Comparison of ENCODE assay signal across 11 mouse cellular contexts in the genomic region with DNA sequence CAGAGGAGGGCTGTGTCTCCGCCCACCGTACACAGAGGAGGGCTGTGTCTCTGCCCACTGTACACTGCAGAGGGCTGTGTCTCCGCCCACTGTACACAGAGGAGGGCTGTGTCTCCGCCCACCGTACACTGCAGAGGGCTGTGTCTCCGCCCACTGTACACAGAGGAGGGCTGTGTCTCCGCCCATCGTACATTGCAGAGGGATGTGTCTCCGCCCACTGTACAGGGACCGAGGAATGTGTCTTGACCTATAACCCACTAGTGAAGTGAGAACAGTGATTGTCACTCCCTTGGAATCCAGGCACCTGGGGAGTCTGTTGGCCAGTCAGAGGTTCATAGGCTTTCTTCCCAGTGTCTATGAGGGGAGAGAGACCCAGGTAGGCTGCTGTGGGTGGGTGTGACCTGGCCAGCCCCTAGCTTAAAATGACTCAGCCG. TPM values are rescaled to one million over a fixed set of nuclear protein-coding genes. Genes with fewer than 3 reads are reported as not detected.
DNase-seq lines count a peak whose midpoint lies in the region; ATAC-seq and TF ChIP-seq lines count a peak whose summit lies in the region.
"Had no signal": no experiment of that assay in that cellular context is flagged by ENCODE, and none has a peak within 500 bp of the region (broad histone marks: within the 10 kb centered on the region; RNA-seq: fewer than 3 reads in every experiment).

No protein-coding gene starts in this region.

- TF ChIP-seq CTCF in spleen, adult 2 months (IDR thresholded peaks at IDR 0.05; ENCODE audit: extremely low read depth, insufficient read depth, insufficient read length, insufficient replicate concordance) = no peak
- no peak for TF ChIP-seq CTCF in intestine, postnatal 0 days (IDR thresholded peaks at IDR 0.05; ENCODE audit: low read depth)
- no peak for TF ChIP-seq CTCF in forebrain, postnatal 0 days (IDR thresholded peaks at IDR 0.05; ENCODE audit: low read depth)

- H3K4me3 ChIP-seq in spleen, adult 2 months (ENCODE audit: extremely low read depth, insufficient read depth, insufficient read length) = no peak overlapping the region
- H3K4me3 ChIP-seq in intestine, postnatal 0 days (ENCODE audit: low read depth, low read length) = no peak overlapping the region
- no peak overlapping the region for H3K4me3 ChIP-seq in stomach, embryonic 16.5 days (replicated peaks; ENCODE audit: low read length)
- no peak overlapping the region for H3K4me3 ChIP-seq in forebrain, postnatal 0 days (ENCODE audit: low read depth, low read length)
- H3K4me3 ChIP-seq: embryonic facial prominence, embryonic 10.5 days; limb, embryonic 13.5 days had no signal

- no peak overlapping the region for H3K4me2 ChIP-seq in intestine, postnatal 0 days (replicated peaks; ENCODE audit: low read depth)
- no peak overlapping the region for H3K4me2 ChIP-seq in stomach, embryonic 16.5 days (ENCODE audit: low read depth, low read length)
- H3K4me2 ChIP-seq in forebrain, postnatal 0 days (ENCODE audit: low read depth) = no peak overlapping the region
- H3K4me2 ChIP-seq: limb, embryonic 13.5 days had no signal

- no peak for TF ChIP-seq POLR2A in spleen, adult 2 months (IDR thresholded peaks at IDR 0.05; ENCODE audit: low read depth, low read length)

- peak; percentile 67 for DNase-seq in CD4-positive, CD25-positive, alpha-beta regulatory T cell, adult 2 months (ENCODE audit: low read depth, low spot score)
- peak in 1 of 2 experiments; percentile 4 for DNase-seq in spleen, adult 2 months (ENCODE audit: low read depth in 1 of 2, low spot score in 2 of 2)
- no peak for DNase-seq in spleen, postnatal 14 days (ENCODE audit: low spot score in 2 of 2)
- no peak for DNase-seq in adrenal gland, postnatal 4 days (ENCODE audit: low spot score in 2 of 2)
- no peak for DNase-seq in forebrain, postnatal 0 days
- DNase-seq: kidney, postnatal 14 days had no signal

- no peaks in the 10 kb centered on the region for H3K9me3 ChIP-seq in intestine, postnatal 0 days (ENCODE audit: control insufficient read depth)
- H3K9me3 ChIP-seq in stomach, embryonic 16.5 days (replicated peaks; ENCODE audit: control insufficient read depth, low read length) = no peaks in the 10 kb centered on the region
- H3K9me3 ChIP-seq in forebrain, postnatal 0 days (ENCODE audit: low read length) = no peaks in the 10 kb centered on the region
- H3K9me3 ChIP-seq: embryonic facial prominence, embryonic 10.5 days; limb, embryonic 13.5 days had no signal

- peak overlapping the region; percentile 6; the same call in 1 of the 2 replicates for H3K27ac ChIP-seq in spleen, adult 2 months (ENCODE audit: insufficient read depth, low read length)
- H3K27ac ChIP-seq in intestine, postnatal 0 days (ENCODE audit: low read depth, low read length) = no peak overlapping the region
- H3K27ac ChIP-seq in stomach, embryonic 16.5 days (ENCODE audit: low read length) = no peak overlapping the region
- H3K27ac ChIP-seq in forebrain, postnatal 0 days (ENCODE audit: low read depth, low read length) = no peak overlapping the region
- H3K27ac ChIP-seq: limb, embryonic 13.5 days had no signal

- H3K36me3 ChIP-seq in spleen, adult 2 months (ENCODE audit: control insufficient read depth, insufficient read depth, low read length) = no peaks in the 10 kb centered on the region
- H3K36me3 ChIP-seq in intestine, postnatal 0 days (ENCODE audit: control insufficient read depth, insufficient read depth) = no peaks in the 10 kb centered on the region
- no peaks in the 10 kb centered on the region for H3K36me3 ChIP-seq in stomach, embryonic 16.5 days (ENCODE audit: control insufficient read depth, insufficient read depth, low read length)
- no peaks in the 10 kb centered on the region for H3K36me3 ChIP-seq in forebrain, postnatal 0 days (ENCODE audit: insufficient read depth)
- H3K36me3 ChIP-seq: embryonic facial prominence, embryonic 10.5 days; limb, embryonic 13.5 days had no signal

- 57% methylated on average over 10 of the region's 11 CpGs for WGBS in spleen, adult 2 months
- WGBS in intestine, postnatal 0 days = 42% methylated on average over 11 of the region's 11 CpGs
- WGBS in stomach, embryonic 16.5 days = 58% methylated on average over 11 of the region's 11 CpGs
- 82% methylated on average over 11 of the region's 11 CpGs for WGBS in forebrain, postnatal 0 days

- H3K4me1 ChIP-seq in spleen, adult 2 months (ENCODE audit: control insufficient read depth, insufficient read depth, insufficient read length) = peaks cover 61% of the 10 kb centered on the region
- H3K4me1 ChIP-seq in intestine, postnatal 0 days (replicated peaks; ENCODE audit: control insufficient read depth, insufficient read depth, low read length) = peaks cover 9% of the 10 kb centered on the region; the same call in 1 of the 2 replicates
- peaks cover 4% of the 10 kb centered on the region; the same call in 1 of the 2 replicates for H3K4me1 ChIP-seq in stomach, embryonic 16.5 days (ENCODE audit: control insufficient read depth, insufficient read depth, low read length)
- no peaks in the 10 kb centered on the region for H3K4me1 ChIP-seq in forebrain, postnatal 0 days (ENCODE audit: insufficient read depth)

- H3K9ac ChIP-seq in intestine, postnatal 0 days (ENCODE audit: low read depth, low read length) = no peak overlapping the region
- H3K9ac ChIP-seq in stomach, embryonic 16.5 days (ENCODE audit: low read length) = no peak overlapping the region
- H3K9ac ChIP-seq in forebrain, postnatal 0 days = no peak overlapping the region
- H3K9ac ChIP-seq: limb, embryonic 13.5 days had no signal

- ATAC-seq in CD4-positive, CD25-positive, alpha-beta regulatory T cell, adult 4 months = no peak
- peak; percentile 66 for ATAC-seq in intestine, postnatal 0 days
- peak; percentile 51; the same call in 1 of the 2 replicates for ATAC-seq in stomach, embryonic 16.5 days (ENCODE audit: insufficient read depth, low FRiP score)
- ATAC-seq in forebrain, postnatal 0 days = no peak

- no peaks in the 10 kb centered on the region for H3K27me3 ChIP-seq in spleen, adult 2 months (ENCODE audit: control insufficient read depth, insufficient read depth, low read length)
- no peaks in the 10 kb centered on the region for H3K27me3 ChIP-seq in intestine, postnatal 0 days (replicated peaks; ENCODE audit: control insufficient read depth, insufficient read depth, low read length)
- H3K27me3 ChIP-seq in stomach, embryonic 16.5 days (ENCODE audit: control insufficient read depth, insufficient read depth, low read length) = no peaks in the 10 kb centered on the region
- no peaks in the 10 kb centered on the region for H3K27me3 ChIP-seq in forebrain, postnatal 0 days (ENCODE audit: insufficient read depth, low read length)
- H3K27me3 ChIP-seq: limb, embryonic 13.5 days had no signal

RNA-seq across cellular contexts. Expression of a gene that starts 36.6 kb away (rescaled TPM):
- 100 to 1,000 TPM; 154 to 194 TPM for polyA plus RNA-seq in CD4-positive, CD25-positive, alpha-beta regulatory T cell, adult 4 months (2017; shearing (Covaris generic))
- 663 and 724 TPM in 2 replicates for polyA plus RNA-seq in spleen, adult 2 months (2012; rRNA removed)
- 39.0 and 39.8 TPM in 2 replicates for polyA plus RNA-seq in intestine, postnatal 0 days (2015; fragmentation: Nextera tagmentation; extraction: Ambion mirVana)
- 43.9 and 49.5 TPM in 2 replicates for polyA plus RNA-seq in stomach, embryonic 16.5 days (2015; fragmentation: Nextera tagmentation; extraction: Ambion mirVana)
- total RNA-seq in adrenal gland, postnatal 4 days (2021) = 10 to 100 TPM; 28.4 to 31.7 TPM
- total RNA-seq in forebrain, postnatal 0 days (2014; rRNA removed) = 5.9 and 6.6 TPM in 2 replicates
- polyA plus RNA-seq in forebrain, postnatal 0 days (2015; fragmentation: Nextera tagmentation; extraction: Ambion mirVana) = 11.0 and 14.5 TPM in 2 replicates

RNA-seq across cellular contexts. Expression of a gene that starts 57.0 kb away (rescaled TPM):
- polyA plus RNA-seq in CD4-positive, CD25-positive, alpha-beta regulatory T cell, adult 4 months (2017; shearing (Covaris generic)) = 10 to 100 TPM; 44.2 to 44.5 TPM
- 48.3 and 51.5 TPM in 2 replicates for polyA plus RNA-seq in spleen, adult 2 months (2012; rRNA removed)
- 62.8 and 63.5 TPM in 2 replicates for polyA plus RNA-seq in intestine, postnatal 0 days (2015; fragmentation: Nextera tagmentation; extraction: Ambion mirVana)
- polyA plus RNA-seq in stomach, embryonic 16.5 days (2015; fragmentation: Nextera tagmentation; extraction: Ambion mirVana) = 102 TPM in 2 replicates
- 10 to 100 TPM; 68.5 to 76.5 TPM for total RNA-seq in adrenal gland, postnatal 4 days (2021)
- total RNA-seq in forebrain, postnatal 0 days (2014; rRNA removed) = 103 and 108 TPM in 2 replicates
- 150 and 161 TPM in 2 replicates for polyA plus RNA-seq in forebrain, postnatal 0 days (2015; fragmentation: Nextera tagmentation; extraction: Ambion mirVana)

Comparison
In these comparisons a context has a peak if more than half of its experiments do, and no peak if none do; other contexts are left out.
1. ATAC-seq: peak in intestine, postnatal 0 days (single experiment) and stomach, embryonic 16.5 days (single experiment); none in CD4-positive, CD25-positive, alpha-beta regulatory T cell, adult 4 months (single experiment) and forebrain, postnatal 0 days (single experiment).